Comparison of ENCODE assay signal across 7 mouse cellular contexts in the genomic region with DNA sequence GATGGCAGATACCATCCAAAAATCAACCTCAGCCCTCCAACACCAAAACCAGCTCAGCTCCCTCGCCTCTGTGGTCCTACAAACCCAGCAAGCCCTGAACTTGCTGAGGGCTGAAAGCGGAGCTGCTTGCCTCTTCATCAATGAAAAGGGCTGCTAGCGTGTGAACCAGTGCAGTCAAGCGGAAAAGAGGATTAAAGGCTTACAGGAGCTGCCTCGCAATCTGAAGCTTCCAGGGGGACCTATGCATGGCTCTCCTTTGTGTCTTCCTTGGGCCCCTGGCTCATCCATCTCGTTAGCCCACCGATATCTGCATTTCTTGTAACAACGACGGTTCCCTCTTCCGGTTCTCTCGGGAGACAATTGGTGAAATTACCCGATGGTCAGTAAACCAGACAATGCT.
DNase-seq lines count a peak whose midpoint lies in the region; ATAC-seq lines count a peak whose summit lies in the region.

No protein-coding gene starts in this region.

- H3K4me1 ChIP-seq in embryonic facial prominence, embryonic 13.5 days, result peaks cover 26% of the 10 kb centered on the region
- no peaks in the 10 kb centered on the region for H3K4me1 ChIP-seq in liver, embryonic 13.5 days (replicated peaks)

- H3K9ac ChIP-seq in embryonic facial prominence, embryonic 13.5 days, result no peak overlapping the region
- H3K9ac ChIP-seq in liver, embryonic 13.5 days, result no peak overlapping the region

- H3K4me2 ChIP-seq in embryonic facial prominence, embryonic 13.5 days, result peak overlapping the region; percentile 43
- peak overlapping the region; percentile 29; the same call in 1 of the 2 replicates for H3K4me2 ChIP-seq in liver, embryonic 13.5 days

- no peaks in the 10 kb centered on the region for H3K36me3 ChIP-seq in embryonic facial prominence, embryonic 13.5 days
- no peaks in the 10 kb centered on the region for H3K36me3 ChIP-seq in liver, embryonic 13.5 days

- peak; percentile 2 for DNase-seq in right cerebral cortex, postnatal 25 days
- DNase-seq in right cerebral cortex, postnatal 14 days, result no peak
- no peak for DNase-seq in liver, embryonic 13.5 days
- no peak for DNase-seq in yolk sac, embryonic 10.5 days (ENCODE audit: low spot score)
- no peak for DNase-seq in gastrocnemius, postnatal 25 days
- DNase-seq in ovary, postnatal 36 days (ENCODE audit: low spot score), result no peak

- no peak overlapping the region for H3K27ac ChIP-seq in embryonic facial prominence, embryonic 13.5 days
- no peak overlapping the region for H3K27ac ChIP-seq in liver, embryonic 13.5 days

- 7% methylated on average over 12 of the region's 12 CpGs for WGBS in embryonic facial prominence, embryonic 13.5 days
- 15% methylated on average over 12 of the region's 12 CpGs for WGBS in liver, embryonic 13.5 days (ENCODE audit: insufficient replicate concordance)

- H3K4me3 ChIP-seq in embryonic facial prominence, embryonic 13.5 days, result peak overlapping the region; percentile 9; the same call in 1 of the 2 replicates
- no peak overlapping the region for H3K4me3 ChIP-seq in liver, embryonic 13.5 days (replicated peaks)

- 0 out of 2 replicates have a peak, but pooled peaks cover 6% of the 10 kb centered on the region for H3K27me3 ChIP-seq in embryonic facial prominence, embryonic 13.5 days
- no peaks in the 10 kb centered on the region for H3K27me3 ChIP-seq in liver, embryonic 13.5 days

- ATAC-seq in embryonic facial prominence, embryonic 13.5 days (ENCODE audit: insufficient number of reproducible peaks, insufficient read depth, low FRiP score, low TSS enrichment, low read depth), result no peak; the same call in 1 of the 2 replicates
- ATAC-seq in liver, embryonic 13.5 days (ENCODE audit: low read depth), result no peak

- H3K9me3 ChIP-seq in embryonic facial prominence, embryonic 13.5 days, result no peaks in the 10 kb centered on the region
- no peaks in the 10 kb centered on the region for H3K9me3 ChIP-seq in liver, embryonic 13.5 days (replicated peaks)
